8 mouse cellular contexts compared by ENCODE assay signal in genomic region chr13:74569967-74570366, GRCm38 (mm10).
DNase-seq lines count a peak whose midpoint lies in the region; ATAC-seq and TF ChIP-seq lines count a peak whose summit lies in the region.
"Not testable (repeated sequence)": the region's sequence is repeated elsewhere in the genome, so short reads cannot be mapped to it uniquely, and the experiment has no call there.

No protein-coding gene starts in this region.

- H3K27me3 ChIP-seq in stomach, postnatal 0 days (ENCODE audit: control insufficient read depth, insufficient read depth, low read length): not testable (repeated sequence)

- H3K9ac ChIP-seq in stomach, postnatal 0 days (ENCODE audit: low read length): not testable (repeated sequence)

- H3K9me3 ChIP-seq in stomach, postnatal 0 days (ENCODE audit: control insufficient read depth, low read length): not testable (repeated sequence)

- not testable (repeated sequence) for H3K36me3 ChIP-seq in stomach, postnatal 0 days (ENCODE audit: control insufficient read depth, insufficient read depth, low read length)

- TF ChIP-seq EP300 in stomach, postnatal 0 days (optimal IDR thresholded peaks at IDR 0.05): not testable (repeated sequence)

- H3K4me1 ChIP-seq in stomach, postnatal 0 days (replicated peaks; ENCODE audit: control insufficient read depth, insufficient read depth): not testable (repeated sequence)

- not testable (repeated sequence) for H3K4me2 ChIP-seq in stomach, postnatal 0 days (replicated peaks; ENCODE audit: low read depth)

- H3K4me3 ChIP-seq in stomach, postnatal 0 days (ENCODE audit: low read depth, low read length): not testable (repeated sequence)

- peak; percentile 71 for ATAC-seq in inflammation-experienced regulatory T-cells, adult 6 months
- 0 out of 2 replicates have a peak, but pooled peaks have one; percentile 55 for ATAC-seq in megakaryocyte progenitor cell, adult 5-6 weeks (replicated peaks; ENCODE audit: poor library complexity)
- ATAC-seq in stomach, postnatal 0 days (ENCODE audit: low FRiP score, low TSS enrichment): not testable (repeated sequence)

- WGBS in stomach, postnatal 0 days: 71% methylated on average over 4 of the region's 4 CpGs

- DNase-seq in 3T3-L1 (ENCODE audit: low read depth, low spot score) (peak; percentile 17), ES-CJ7 (ENCODE audit: low read depth, low spot score) (peak; percentile 57), liver (peak; percentile 8)
- DNase-seq in adrenal gland, adult (ENCODE audit: inconsistent age in 2 of 2, low spot score in 1 of 2): peak; percentile 31 to 77
- peak; percentile 36 for DNase-seq in cerebellum, postnatal 10 days
- not testable (repeated sequence) for DNase-seq in stomach, postnatal 0 days (ENCODE audit: low spot score)

- TF ChIP-seq CTCF in stomach, postnatal 0 days (IDR thresholded peaks at IDR 0.05; ENCODE audit: low read depth): peak; percentile 44

- H3K27ac ChIP-seq in stomach, postnatal 0 days (replicated peaks): not testable (repeated sequence)
